Mouse (Mus musculus): ENCODE data around the gene Bcl11a. TPM values are rescaled to one million over a fixed set of nuclear protein-coding genes. Genes with fewer than 3 reads are reported as not detected.

Bcl11a gene
- total RNA-seq, 2 experiments from 2014 or later: not detected

DNA sequence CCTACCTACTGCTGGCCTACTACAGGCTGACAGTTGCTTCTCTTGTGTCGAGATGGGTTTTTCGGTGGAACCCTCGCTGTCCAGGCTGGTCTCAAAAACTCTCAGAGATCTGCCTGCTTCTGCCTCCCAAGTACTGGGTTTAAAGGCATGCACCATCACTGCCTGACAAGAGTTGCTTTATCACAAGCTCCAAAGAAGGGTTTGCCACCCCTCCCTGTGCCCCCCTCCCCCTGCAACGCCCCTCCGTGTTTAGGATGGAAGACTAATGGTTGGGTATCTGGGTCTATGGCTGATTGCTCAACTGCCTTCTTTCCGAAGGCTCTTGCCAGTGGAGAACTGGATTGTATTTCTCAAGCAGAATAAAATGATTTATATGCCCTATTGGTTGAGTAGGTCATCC is 54.5 kb downstream of the Bcl11a start:
- H3K27ac ChIP-seq: no peak overlapping the region
- H3K4me3 ChIP-seq: no peak overlapping the region
- DNase-seq: no peak
- intact Hi-C loops (cut with DNase I): no loop called here
- TF ChIP-seq CTCF (IDR thresholded peaks at IDR 0.05): no peak

- intact Hi-C loops (cut with DNase I): no loop called here
- DNase-seq: no peak
- H3K27ac ChIP-seq: no peak overlapping the region
- no peak for TF ChIP-seq CTCF (IDR thresholded peaks at IDR 0.05)
- no peak overlapping the region for H3K4me3 ChIP-seq
These were observed 55.0 kb downstream of the Bcl11a start for GRCm38 (mm10) chr11:24132853-24133252.

GRCm38 (mm10) chr11:24133484-24133883 is 55.6 kb downstream of the Bcl11a start:
- intact Hi-C loops (cut with DNase I): no loop called here
- Histone ChIP-seq H3K27ac (no peak overlapping the region), H3K4me3 (no peak overlapping the region)
- no peak for DNase-seq
- TF ChIP-seq CTCF (IDR thresholded peaks at IDR 0.05): no peak

DNA sequence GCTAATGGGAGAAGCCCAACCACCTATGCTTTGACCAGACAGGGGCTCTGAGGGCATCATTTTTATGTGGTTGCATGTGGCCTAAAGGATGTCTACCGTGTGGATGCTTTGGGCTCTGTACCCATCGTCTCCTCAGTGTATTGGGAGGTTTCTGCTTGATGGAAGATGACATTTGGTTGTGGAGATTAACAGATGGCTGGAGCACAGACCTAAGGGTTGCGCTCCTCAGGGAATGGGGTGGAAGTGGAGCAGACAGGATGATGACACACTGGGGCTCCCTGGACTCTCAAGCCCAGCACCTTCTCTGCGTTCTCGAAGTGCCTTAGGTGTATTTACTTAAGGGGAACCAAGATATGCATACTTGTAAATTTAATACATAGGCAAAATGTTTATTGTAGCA is 56.1 kb downstream of the Bcl11a start:
- Histone ChIP-seq H3K4me3 (no peak overlapping the region), H3K27ac (no peak overlapping the region)
- DNase-seq: no peak
- intact Hi-C loops (cut with DNase I): no loop called here
- TF ChIP-seq CTCF (IDR thresholded peaks at IDR 0.05): no peak

DNA sequence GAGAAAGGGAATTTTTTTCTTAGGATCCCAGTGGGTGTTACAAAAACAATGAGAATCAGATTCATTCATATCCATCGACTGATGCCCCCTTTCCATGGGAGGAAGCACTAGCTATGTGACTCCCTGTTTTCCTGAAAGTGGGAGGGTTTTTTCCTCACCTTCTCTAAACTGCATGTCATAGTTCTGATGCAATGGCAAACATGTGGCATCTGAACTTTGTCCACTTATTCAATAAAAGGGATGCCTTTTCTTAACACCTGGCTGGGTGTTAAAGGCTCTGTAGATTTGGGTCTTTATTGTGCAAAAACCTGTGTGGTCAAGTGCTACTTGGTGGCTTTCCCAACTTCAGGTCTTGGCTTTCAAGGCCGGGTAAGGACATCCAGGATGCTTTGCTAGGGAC is 57.4 kb downstream of the Bcl11a start:
- no peak for TF ChIP-seq CTCF (IDR thresholded peaks at IDR 0.05)
- no peak for DNase-seq
- intact Hi-C loops (cut with DNase I): no loop called here
- H3K27ac ChIP-seq: no peak overlapping the region
- H3K4me3 ChIP-seq: no peak overlapping the region

- no peak for DNase-seq
- H3K4me3 ChIP-seq: no peak overlapping the region
- no peak for TF ChIP-seq CTCF (IDR thresholded peaks at IDR 0.05)
- intact Hi-C loops (cut with DNase I): no loop called here
- no peak overlapping the region for H3K27ac ChIP-seq
These were observed 58.4 kb downstream of the Bcl11a start for GRCm38 (mm10) chr11:24136084-24136785.

DNA sequence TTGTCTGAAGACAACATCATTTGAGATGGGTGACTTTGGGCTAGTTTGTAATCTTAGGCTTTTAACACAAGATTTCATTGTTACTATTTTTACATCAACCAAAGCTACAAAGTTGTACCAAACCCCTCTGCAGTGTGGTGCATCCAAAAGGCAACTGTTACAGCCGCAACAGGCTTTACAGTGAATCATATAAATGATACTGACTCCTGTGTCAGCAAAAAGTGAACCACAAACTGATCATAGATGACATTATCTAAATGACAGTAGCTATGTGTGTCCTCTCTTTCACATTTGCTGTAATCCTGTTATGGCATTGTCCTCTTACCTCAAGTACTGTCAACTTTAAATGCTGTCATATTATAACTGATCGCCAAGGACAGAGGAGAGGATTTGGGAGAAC is 60.0 kb downstream of the Bcl11a start:
- intact Hi-C loops (cut with DNase I): no loop called here
- H3K27ac ChIP-seq: no peak overlapping the region
- DNase-seq: no peak
- H3K4me3 ChIP-seq: no peak overlapping the region
- TF ChIP-seq CTCF (IDR thresholded peaks at IDR 0.05): no peak

- no peak overlapping the region for H3K27ac ChIP-seq
- no peak for DNase-seq
- intact Hi-C loops (cut with DNase I): no loop called here
- no peak for TF ChIP-seq CTCF (IDR thresholded peaks at IDR 0.05)
- H3K4me3 ChIP-seq: no peak overlapping the region
These were observed 60.9 kb downstream of the Bcl11a start for GRCm38 (mm10) chr11:24138600-24139375.

DNA sequence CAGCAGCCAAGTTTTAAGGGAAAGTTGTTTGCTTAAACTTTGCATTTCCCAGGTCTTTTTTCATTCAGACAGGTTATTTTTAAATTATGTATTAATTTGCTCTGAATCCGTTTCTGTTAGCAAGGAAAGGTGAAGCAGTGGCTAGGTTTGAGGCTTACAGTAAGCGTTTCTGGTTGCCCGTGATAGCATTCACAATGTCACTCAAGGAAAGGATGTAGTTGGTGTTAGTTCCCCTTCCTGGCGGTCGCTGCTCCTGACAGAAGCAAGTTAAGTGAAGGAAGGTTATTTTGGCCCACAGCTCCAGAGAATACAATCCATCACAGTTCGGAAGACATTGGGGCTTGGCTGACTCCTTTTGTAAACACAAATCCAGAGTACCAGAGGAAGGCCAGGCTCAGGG is 61.6 kb downstream of the Bcl11a start:
- intact Hi-C loops (cut with DNase I): no loop called here
- DNase-seq: no peak
- no peak for TF ChIP-seq CTCF (IDR thresholded peaks at IDR 0.05)
- Histone ChIP-seq H3K27ac (no peak overlapping the region), H3K4me3 (no peak overlapping the region)

DNA sequence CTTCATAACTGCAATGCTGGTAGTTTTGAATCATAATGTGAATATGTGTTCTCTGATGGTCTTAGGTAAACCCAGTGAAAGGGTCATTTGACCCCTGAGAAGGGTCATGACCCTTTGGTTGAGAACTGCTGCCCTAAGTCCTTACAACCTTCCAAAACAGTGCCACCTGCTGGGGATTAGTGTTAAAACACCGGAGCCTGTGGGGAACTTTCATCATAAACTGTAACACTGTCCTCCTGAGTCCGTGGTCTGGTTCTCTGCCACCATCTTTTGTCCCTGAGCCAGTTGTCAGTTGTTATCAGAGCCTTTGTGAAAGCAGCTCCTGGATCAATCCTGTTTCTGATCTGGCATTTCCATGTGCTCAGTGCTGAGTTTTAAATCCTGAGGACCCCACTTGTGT is 62.1 kb downstream of the Bcl11a start:
- intact Hi-C loops (cut with DNase I): no loop called here
- DNase-seq: no peak
- H3K27ac ChIP-seq: no peak overlapping the region
- no peak overlapping the region for H3K4me3 ChIP-seq
- no peak for TF ChIP-seq CTCF (IDR thresholded peaks at IDR 0.05)

- Histone ChIP-seq H3K27ac (no peak overlapping the region), H3K4me3 (no peak overlapping the region)
- no peak for DNase-seq
- intact Hi-C loops (cut with DNase I): no loop called here
- TF ChIP-seq CTCF (IDR thresholded peaks at IDR 0.05): no peak
These were observed 63.1 kb downstream of the Bcl11a start for GRCm38 (mm10) chr11:24140948-24141347.

GRCm38 (mm10) chr11:24141479-24142251 is 63.8 kb downstream of the Bcl11a start:
- H3K27ac ChIP-seq: no peak overlapping the region
- no peak for DNase-seq
- no peak overlapping the region for H3K4me3 ChIP-seq
- intact Hi-C loops (cut with DNase I): no loop called here
- TF ChIP-seq CTCF (IDR thresholded peaks at IDR 0.05): no peak

DNA sequence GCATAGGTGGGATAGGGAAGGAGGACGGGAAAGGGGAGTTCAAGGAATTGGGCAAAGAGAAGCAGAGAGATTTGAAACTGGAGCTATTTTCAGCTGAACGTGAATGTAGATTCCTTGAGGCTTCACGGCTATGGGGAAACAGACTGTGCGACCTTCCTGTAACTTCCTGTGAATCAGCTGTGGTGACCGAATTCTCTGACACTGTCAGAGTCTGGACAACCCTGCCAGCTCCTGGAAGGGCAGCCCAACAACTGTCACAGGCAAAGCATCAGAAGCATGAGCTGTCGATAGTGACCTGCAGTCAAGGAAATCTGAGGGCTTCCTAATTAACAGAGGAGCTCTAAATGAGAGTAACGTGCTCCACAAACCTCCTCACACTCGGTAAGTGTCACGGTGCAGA is 64.5 kb downstream of the Bcl11a start:
- DNase-seq: no peak
- H3K4me3 ChIP-seq: no peak overlapping the region
- no peak for TF ChIP-seq CTCF (IDR thresholded peaks at IDR 0.05)
- intact Hi-C loops (cut with DNase I): no loop called here
- H3K27ac ChIP-seq: no peak overlapping the region
